Mouse (Mus musculus): ENCODE measurements around the gene Psmd3.
"Not testable (repeated sequence)": the region's sequence is repeated elsewhere in the genome, so short reads cannot be mapped to it uniquely, and the experiment has no call there.

Psmd3 gene

DNA sequence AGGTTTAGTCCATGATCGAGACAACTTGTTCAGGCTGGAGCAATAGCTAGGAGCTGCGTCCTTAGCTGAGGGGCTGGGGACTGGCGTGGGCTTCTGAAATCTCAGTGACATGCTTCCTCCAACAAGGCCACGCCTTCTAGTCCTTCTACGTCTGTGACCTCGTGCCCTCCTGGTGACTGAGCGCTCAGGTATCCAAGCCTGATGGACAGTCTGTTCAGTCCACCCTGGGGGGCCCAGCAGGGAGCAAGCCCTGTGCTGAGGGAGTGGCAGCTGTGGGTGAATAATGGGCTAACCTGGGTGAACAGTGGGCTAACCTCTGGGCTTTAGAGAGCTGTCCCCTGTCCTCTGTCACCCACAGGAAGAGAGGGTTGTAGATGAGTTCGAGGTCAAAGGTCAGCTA, 5.7 kb downstream of the Psmd3 start:
- DNase-seq (ENCODE audit: low read depth, low spot score), result no peak

DNA sequence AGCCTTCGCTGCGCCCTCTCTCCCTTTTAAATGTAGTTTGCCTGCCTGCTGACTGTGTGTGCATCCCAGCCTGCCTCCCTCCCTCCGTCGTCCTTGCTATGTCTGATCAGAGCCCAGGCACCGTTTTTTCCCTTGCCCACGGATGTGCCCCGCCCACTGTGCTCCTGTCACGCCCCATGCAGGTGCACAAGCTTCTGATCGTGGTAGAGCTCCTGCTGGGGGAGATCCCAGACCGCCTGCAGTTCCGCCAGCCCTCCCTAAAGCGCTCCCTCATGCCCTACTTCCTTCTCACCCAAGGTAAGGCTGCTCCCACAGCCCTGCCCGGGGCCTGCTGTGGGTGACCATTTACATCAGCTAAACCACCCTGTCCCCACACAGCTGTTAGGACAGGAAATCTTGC, 10.8 kb downstream of the Psmd3 start:
- DNase-seq (ENCODE audit: low read depth, low spot score), result no peak

DNA sequence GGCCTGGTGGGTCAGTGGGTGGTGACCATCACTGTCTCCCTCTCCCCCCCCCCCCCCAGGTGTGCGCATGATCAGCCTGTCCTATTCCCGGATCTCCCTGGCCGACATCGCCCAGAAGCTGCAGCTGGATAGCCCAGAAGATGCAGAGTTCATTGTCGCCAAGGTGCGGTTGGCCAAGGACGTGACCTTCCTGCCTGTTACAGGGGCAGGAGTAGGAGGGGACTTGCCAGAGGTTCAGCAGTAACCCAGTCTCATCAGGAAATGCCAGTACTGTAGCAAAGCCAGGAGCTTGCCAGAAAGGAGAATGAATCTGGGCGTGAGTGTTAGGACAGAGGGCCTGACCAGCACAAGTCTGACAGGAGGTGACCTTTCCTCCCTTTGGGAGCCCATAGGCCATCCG, 11.4 kb downstream of the Psmd3 start:
- DNase-seq (ENCODE audit: low read depth, low spot score), result no peak

DNA sequence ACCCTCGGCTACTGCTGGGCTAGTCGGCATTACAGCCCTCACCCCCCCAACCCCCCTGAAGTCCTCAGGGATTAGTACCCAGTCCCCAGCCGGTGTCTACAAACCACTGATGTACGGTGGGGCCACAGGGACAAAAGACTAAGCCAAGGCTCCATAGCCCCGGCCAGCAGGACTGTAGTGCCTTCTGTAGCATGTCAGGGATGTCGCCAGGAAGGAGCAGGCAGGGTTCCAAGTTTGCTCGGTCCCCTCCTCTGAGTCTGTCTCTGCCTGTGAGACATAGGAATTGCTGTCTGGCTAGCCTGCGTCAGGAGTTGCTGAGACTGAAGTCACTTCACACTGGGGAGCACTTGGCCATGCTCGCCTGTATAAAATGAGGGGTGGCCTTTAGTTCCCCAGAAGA, 11.9 kb downstream of the Psmd3 start:
- DNase-seq (ENCODE audit: low read depth, low spot score), result no peak

DNA sequence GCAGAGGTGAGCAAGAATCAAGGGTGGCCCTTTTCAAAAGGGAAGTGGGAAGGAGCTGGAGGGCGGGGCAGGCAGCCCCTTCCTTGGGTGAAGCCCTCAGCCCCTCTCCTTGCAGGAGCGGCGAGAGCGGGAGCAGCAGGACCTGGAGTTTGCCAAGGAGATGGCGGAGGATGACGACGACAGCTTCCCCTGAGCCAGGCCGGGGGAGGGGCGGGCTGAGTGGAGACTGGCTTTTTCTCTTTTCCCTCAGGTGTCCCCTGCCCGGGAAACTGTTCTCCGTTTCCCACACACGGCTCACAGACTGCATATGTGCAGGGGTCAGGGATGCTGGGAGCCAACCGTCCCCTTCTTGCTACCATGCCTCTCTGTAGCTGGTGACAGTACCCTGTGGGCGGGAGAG, 13.1 kb downstream of the Psmd3 start:
- DNase-seq (ENCODE audit: low read depth, low spot score), result no peak

DNA sequence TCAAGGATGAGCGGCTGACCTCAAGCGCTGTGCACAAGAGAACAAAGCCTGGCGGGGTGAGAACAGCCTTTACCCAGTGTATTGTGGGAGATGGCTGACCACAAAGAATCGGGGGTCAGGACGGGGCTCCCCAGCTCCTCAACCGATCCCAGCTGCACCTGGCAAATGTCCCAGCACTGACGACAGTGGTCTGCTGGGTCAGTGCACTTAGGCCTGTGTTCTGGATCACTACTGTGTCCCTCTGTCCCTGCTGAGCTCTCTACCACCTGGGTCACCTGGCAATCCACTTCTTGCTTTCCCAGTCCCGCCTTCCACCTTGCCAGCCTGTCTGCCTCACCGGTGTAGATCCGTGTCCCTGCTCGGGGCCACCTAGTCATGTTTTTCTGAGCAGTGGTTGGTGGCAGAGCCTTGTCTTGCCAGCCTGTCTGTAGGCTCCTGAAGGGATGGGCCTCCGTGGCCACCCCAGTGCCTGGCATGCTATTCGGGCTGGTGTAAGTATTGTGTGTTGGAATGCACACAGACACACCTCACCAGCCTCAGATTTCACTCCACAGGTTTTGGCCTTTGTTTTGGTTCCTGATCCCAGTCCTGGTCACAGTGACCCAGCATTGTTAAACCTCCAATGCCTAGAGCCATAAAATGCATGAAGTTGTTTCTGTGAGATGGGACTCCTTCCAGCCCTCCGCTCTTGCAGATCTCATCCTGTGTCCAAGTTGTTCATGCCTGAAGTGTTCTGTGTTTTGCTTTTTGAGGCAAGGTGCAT, 14.3 kb downstream of the Psmd3 start:
- DNase-seq (ENCODE audit: low read depth, low spot score), result no peak

DNA sequence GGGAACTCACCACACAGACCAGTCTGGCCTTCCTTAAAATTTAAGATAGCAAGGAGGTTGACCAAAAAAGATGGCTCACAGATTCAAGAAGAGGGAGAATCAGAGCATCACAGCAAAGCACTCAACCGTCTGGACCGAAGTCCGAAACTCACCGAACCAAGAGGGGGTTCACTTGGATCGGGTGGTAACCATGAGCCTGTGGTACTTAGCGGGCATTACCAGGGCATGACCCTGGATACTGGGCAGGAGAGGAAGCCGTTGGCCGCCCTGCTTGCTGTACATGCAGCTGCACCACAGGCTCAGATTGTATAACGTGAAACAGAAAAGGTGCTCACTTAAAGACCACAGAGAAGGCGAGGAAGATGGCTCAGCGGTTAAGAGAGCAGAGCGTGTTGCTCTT, 14.9 kb downstream of the Psmd3 start:
- DNase-seq (ENCODE audit: low read depth, low spot score), result no peak

DNA sequence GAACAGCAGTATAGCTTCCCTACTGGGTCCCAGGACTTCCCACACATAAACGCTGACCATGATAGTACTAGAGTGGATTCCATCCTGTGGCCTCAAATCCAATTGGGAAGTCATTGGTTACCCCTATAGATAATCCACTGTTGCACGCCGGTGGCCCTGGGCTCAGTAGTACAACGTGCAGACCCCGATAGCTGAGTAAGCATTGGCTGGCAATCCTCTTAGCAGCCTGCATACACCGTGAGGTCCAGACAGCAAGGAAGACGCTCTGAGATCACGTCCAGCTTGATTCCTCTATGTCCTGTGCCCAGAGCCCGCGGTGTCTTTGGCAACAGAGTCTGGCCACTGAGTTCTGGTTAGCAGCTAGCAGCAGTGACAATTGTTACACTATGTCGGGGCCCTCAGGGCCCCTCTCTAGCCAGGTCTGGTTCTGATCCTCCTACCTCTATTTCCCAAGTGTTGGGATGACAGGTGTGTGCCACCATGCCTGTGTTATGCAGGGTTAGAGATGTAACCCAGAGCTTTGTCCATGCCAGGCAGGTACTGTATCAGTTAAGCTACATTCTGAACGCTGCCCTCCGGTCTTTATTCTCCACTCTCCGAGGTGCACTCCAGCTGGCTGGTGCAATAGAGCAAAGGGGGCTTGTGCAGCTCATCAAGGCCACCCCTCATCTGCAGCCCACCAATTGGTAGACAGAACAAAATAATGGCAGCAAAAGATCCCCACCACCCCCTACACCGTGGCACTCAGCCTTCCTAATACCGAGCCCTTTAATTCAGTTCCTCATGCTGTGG, 16.7 kb downstream of the Psmd3 start:
- DNase-seq (ENCODE audit: low read depth, low spot score), result no peak

DNA sequence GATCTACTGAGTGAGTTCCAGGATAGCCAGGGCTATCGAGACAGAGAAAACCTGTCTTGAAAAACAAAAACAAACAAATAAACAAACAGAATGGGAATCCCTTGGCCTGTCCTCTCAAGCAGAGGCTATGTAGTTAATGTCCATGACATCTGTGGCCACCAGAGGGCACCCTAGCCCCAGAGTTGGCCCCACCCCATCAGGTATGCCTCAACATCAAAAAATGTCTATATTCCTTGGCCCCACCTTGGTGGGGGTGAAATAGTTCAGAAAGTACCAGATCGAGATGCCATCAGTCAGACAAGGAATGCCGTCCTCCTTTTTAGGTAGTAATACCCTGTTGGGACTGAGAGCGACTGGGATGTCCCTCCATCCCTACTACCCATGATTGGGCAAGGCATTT, 17.6 kb downstream of the Psmd3 start:
- peak; percentile 72 for DNase-seq (ENCODE audit: low read depth, low spot score)

DNA sequence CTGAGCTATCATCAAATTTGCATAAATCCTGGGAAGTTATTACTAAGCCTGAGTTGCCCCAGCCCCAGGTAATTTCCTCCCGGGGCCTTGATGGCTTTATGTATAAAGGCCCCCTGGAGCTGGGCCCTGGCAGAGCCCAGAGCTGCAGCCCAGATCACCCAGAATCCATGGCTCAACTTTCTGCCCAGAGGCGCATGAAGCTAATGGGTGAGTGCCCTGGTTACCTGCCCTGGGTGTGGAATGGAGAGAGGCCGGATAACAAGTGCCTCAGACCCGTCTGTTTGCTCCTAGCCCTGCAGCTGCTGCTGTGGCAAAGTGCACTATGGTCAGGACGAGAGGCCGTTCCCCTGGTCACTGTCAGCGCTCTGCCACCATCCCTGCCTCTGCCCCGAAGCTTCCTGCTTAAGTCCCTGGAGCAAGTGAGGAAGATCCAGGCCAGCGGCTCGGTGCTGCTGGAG, 18.9 kb downstream of the Psmd3 start, which contains the start of gene Csf3:
Csf3 (plus strand) TSS at position 51 of the 458 bp plus-strand sequence.
- no peak for DNase-seq (ENCODE audit: low read depth, low spot score)

DNA sequence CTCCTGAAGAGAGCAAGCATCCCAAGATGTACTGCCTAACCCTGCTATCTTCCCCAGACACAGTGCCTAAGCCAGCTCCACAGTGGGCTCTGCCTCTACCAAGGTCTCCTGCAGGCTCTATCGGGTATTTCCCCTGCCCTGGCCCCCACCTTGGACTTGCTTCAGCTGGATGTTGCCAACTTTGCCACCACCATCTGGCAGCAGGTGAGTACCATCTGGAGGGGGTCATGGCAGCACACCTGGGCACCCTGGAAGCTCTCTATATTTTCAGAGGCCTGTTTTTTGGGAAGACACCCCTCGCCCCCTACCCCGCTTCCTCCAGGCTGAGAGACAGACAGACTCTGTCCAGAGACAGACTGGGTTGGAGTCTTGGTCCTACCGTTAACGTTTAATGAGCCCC, 20.0 kb downstream of the Psmd3 start:
- DNase-seq (ENCODE audit: low read depth, low spot score), result no peak

DNA sequence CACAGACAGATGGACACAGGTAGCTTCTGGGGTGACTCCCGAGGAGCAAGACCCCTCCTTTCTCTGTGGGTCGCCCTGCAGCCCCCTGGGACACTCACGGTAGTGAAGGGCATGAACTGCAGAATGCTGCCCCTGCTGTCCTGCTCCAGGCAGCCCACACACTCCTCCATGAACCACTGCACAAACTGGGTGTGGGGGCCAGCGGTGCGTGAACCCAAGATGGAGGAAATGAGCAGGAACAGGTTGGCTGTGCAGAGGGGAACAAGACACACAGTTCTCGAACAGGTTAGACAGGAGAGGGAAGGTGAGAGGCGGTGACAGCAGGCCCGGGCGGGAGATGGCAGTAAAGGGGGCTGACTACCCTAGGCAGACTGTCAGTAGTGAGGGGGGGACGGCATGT, 22.7 kb downstream of the Psmd3 start:
- DNase-seq (ENCODE audit: low read depth, low spot score), result no peak

DNA sequence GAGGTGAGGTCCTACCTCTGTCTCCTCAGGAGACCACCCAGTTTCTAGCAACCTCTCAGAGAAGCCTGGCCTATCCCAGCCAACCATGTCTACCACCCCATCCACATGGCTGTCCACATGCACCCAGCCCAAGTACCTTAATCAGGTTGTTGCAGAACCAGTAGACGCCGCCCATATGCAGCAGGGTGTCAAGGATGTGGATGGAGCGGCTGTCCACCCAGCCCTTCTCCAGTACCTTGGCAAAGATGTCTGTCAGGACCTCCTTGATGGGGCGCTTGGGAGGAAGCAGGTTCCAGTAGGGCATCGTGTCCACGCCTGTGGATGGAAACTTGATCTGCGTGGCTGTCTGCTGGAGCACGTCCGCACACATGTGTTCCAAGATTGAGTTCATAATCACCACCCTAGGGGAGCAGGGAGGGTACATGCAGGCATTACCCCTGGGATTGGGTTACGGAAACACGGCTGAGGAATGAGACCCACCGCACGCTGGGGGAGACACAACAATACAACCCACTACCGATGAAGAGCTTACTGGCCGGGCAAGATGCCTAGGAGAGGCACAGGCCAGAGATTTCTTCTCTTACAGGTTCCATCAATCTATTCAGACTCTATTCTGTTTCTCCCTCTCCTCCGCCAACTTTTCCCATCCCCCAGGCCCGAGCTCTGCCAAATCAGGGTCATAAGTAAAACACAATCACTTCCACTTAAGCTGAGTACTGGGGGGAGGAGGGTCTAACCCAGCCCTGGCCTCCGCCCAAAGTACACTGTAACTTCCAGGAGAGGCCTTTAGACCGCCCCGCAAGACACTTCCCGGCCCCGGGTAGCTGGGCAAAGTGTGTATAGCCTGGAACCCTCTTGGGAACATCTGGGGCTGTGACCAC, 25.3 kb downstream of the Psmd3 start:
- no peak for DNase-seq (ENCODE audit: low read depth, low spot score)

DNA sequence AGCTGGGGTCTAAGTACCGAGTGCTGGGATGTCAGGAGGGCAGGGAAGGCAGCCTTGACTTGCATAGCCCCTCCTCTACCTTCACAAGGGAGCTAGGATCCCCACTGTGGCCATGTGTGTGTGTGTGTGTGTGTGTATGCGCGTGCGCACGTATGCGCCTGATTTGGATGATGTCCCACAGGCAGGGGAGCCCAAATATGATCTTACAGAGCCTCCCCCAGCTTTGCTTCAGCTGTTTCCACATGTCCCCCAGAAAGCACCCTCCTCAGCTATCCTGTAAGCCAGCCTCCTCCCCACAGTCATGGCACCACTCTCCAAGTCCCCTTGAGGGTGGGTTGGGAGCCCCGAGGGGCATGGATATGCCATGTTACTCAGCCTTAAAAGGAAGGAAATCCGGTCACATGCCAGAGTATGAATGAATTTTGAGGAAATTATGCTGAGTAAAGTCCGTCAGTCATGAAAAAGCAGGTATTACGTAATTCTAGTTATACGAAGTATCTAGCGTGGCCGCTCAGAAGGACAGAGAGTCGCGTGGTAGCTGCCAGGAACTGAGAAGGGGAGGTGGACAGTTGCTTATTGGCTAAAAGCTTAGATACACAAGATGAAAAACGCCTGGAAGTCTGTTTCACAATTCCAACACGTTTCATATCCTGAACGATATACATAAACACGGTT, 26.1 kb downstream of the Psmd3 start:
- DNase-seq (ENCODE audit: low read depth, low spot score), result no peak

DNA sequence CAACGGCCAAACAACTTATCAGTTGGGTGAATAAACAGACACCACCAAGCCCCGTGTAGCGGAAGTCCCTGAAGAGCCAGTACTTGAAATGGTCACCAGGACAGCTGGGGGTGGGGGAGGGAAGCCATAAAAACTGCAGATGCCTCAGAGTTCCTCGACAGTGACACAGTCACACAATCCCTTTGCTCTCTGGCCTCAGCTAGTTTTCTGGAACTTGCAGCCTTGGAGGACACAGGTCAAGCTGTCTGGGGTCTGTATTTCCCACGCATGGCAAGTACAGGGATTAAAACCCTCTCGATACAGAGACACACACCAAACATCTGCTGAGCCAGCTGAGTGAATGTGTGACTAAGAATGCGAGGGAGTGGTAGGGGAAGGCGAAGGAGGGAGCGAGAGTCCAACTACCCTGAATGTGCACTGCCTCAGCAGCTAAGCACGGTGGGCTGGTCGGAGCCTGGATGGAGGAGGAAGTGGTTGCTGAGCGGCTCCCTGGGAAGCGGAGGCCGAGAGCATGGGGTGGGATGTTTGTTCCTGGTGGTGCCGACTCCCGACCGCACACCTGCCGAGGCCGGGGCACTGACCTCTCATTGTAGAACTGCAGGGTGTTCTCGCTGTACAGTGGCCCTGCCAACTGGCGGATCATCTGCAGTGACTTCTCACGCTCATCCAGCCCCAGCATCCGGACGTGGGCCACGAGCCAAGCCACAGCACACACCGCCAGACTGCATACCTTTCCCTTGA, 26.8 kb downstream of the Psmd3 start:
- no peak for DNase-seq (ENCODE audit: low read depth, low spot score)

DNA sequence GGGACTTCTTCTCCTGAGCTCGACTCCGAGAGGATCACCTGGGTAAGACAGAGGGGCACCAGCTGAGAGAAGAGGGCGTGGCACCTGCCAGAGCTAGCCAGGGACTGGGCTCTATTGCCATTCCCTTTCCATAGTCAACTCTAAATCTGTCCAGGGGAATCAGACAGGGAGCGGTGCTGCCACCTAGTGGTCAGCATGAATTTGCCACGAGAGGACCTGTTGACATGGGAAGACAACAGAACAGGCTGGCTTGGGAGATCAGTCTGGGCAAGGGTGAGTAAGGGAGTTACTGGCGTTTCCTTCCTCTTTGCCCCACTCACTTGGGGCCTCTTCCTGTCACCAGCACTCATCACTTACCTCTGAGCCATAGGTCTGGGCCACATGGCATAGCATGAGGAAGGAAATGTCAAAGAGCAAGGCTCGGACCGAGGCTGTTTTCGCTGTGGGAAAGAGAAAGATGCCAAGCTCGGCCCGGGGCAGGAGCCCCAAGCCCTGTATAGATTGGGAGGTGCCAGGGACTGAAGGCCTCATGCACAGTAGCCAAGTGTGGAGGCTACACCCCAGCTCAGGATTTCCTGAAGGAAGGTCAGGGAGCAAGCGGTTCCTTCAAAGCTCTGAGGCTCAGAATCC, 28.2 kb downstream of the Psmd3 start:
- peak; percentile 90 for DNase-seq (ENCODE audit: low read depth, low spot score)

DNA sequence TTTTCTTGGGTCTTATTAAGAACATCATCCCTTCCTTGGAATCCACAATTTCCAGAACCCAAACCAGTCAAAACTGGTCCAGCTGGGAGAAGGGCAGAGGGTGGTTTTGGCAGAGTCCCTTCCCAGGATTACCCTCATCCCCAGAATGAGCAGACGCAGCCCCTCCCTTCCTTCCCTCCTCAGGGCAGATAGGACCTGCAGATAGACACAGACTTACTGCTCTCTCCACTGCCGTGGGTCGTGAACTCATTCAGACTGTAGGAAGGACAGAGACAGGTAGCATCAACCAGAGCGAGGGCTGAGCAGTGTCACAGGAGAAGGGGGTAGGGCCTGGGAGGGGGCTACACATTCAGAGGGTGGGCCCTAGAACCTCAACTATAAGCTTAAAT, 28.7 kb downstream of the Psmd3 start:
- no peak for DNase-seq (ENCODE audit: low read depth, low spot score)

DNA sequence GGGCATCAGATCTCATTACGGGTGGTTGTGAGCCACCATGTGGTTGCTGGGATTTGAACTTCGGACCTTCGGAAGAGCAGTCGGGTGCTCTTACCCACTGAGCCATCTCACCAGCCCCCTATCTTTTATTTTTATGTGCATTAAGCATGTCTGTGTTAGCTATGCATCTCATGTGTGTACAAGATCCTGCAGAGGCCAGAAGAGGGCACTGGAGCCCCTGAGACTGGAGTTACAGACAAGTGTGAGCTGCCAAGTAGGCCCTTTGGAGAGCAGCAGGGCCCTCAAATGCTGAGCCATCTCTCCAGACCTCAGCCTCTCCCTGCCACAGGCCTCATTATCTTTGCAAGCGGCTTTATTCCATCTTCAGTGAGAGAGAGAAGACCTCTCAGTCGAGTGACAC, 29.7 kb downstream of the Psmd3 start:
- not testable (repeated sequence) for DNase-seq (ENCODE audit: low read depth, low spot score)

DNA sequence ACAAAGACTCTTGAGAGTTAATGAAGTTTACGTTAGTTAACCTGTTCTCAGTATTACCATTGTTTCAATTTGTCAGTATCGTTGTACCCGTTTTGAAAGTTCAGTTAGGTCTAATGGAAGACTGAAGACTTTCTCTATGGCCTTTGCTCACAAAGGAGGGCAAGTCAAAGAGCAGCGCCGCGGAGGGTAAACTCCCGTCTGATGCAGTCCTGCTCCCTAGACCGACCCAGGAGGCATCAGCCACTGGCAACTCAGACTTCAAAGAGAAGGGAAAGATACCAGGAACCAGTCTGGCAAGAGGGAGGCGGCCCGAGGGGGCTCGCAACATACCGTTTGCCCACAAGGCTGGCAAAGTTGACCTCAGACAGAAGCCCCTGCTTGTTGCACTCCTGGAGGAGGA, 31.3 kb downstream of the Psmd3 start:
- no peak for DNase-seq (ENCODE audit: low read depth, low spot score)

DNA sequence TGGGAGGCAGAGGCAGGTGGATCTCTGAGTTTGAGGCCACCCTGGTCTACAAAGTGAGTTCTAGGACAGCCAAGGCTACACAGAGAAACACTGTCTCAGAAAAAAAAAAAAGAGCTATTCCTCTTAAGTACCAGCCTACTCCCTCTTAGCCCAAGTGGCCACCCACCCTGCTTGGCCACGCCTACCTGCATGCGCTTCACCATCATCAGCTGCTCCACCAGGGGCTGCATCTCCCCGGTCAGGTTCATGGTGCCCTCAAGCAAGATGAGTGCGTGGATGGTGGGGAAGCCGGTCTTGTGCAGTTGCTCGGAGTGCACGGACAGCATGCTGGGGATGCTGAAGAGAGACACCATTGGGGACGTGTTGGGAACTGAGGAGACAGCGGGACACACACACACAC, 33.6 kb downstream of the Psmd3 start:
- DNase-seq (ENCODE audit: low read depth, low spot score), result no peak

Measured in mesoderm, embryonic 11.5 days (tissue).